Mouse (Mus musculus) heart, adult 11 months (tissue): ENCODE measurements around the gene Nrtn.

ENCODE experiments used
- DNase-seq: peaks from one replicate; pipeline ENCODE4 v3.0.0; 2022

Gene Nrtn

DNA sequence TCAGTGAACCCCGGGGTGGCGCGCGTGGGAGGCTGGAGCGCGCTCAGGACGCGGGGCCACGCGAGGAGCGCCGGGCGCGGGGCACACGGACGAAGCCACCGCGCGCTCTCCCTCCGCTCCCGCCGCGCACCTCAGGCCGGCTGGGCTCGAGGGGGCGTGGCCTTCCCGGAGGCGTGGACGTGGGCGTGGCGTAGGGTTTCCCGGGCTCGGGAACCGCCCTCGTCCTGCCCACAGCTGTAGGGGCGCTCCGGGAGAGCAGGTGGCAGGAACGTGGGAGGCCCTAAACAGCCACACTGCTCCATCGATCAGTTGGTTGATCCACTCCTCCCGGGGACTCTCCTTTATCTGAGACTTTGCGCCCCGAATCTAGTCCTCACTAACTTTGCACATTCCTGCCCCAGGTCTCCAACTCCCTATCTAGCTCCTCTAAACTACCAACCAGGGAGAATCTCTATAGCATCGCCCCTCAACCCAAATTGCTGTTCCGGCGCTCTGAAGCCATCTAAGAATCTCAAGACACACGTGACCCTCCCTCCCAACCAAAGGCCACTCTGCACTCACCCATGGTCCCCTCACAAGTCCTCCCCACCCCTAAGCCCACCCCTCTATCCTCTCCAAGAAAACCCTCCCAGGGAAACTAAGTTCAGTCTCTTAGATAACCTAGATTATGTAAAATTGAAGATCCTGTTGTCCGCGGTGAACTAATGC, at the start of gene Nrtn:
Nrtn (minus strand) TSS at position 115 of the 708 bp plus-strand sequence.
- DNase-seq = peak; percentile 98

DNA sequence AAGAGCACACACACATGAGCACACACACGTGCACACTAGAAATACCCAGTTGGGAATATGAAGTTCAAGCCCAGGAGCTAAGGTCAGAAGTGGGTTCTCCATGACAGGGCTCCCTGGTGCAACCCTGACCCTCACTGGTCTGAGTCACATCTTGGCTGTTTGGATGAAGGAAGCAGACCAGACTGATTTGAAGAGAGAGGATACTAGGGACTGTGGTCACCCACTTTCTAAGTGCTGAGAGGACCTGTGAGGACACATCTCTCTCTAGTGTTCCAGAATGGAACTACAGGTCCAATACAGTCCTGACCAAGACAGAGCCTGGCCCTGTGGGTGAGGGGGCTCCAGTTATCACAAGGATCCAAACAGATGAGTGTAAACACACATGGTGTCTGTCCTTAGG, 48.5 kb upstream of the Nrtn start:
- no peak for DNase-seq

DNA sequence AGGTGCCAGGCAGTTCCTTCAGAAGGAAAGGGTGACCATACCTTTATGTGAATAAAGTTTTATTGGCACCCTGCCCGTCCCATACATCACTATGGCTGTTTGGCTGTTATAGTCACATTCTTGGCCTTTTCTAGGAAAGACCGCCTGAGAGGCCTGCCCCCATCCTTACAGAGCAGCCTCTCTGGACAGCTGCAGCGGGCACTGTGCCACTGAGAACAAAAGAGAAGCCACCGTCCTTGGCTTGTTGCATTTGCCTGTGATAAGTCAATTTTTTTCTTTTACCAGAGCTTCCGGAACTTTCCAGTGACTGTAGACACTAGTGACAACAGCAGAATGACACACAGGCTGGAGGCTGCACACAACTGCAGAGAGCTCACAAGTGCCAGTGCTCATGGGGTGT, 47.6 kb upstream of the Nrtn start:
- no peak for DNase-seq

DNA sequence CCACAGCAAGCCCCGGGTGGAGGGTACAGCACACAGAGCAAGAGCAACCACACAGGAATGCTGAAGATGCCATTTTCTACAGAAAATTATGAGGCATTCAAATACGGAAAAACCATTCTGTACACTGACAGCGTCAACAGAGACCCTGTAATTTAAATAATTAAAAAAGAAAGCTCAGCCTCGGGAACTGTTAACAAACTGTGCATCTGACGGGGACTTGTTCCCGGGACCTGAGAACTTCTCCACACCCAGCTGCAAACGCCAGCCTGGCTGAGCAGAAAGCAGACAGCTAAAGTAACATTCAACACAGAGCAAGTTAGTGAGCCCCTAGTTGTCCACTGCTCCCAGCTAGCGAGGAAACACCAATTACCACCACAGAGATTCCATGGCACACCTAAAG, 44.7 kb upstream of the Nrtn start:
- no peak for DNase-seq

DNA sequence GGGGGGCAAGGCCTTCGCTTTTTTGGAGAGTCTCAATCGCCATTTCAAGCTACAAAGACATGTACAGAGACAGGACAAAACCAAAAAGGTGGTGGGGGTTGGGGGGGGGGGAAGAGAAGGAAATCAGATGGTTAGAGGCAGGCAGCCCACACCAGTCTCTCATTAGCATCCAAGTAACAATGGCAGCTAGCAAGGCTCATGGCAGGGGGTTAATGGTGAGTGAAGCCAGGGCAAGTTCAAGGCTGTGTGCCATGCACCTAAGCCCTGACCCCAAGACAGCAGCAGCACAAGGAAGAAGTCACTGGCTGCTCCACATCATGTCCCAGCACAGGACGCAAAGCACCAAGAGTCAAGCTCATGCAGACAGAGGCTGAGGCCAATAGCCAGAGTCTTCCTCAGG, 41.9 kb upstream of the Nrtn start:
- DNase-seq = no peak

DNA sequence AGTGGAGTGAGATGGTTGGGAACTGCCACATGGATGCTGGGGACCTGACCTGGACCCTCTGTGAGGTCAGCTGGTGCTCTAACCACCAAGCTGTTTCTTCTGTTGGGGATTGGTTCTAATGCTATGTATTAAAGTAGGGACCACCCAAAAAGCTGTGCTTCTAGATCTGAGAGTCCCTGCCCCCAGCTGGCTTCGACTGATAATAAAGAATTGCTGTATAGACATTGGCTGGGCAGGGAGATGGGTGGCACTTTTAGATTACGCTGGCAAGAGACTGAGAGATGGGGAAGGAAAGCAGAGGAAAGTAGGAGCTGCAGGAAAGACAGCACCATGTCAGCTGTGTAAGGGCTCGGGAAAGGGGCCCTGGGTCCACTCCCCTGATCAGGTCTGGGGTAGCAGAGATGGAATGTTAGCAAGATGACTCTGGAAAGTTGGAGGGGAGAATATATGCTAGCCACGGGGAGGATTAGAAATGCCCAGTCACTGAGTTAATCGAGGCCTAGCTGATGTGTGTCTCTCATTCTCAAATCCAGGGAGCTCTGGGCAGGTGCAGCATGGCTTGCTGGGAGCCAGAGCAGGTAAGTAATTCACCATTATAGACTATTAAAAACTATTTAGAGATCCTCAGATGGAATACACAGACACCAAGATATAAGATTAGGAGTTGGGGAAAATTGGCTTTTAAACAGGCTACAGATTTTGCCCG, 36.4 kb upstream of the Nrtn start:
- DNase-seq = no peak

DNA sequence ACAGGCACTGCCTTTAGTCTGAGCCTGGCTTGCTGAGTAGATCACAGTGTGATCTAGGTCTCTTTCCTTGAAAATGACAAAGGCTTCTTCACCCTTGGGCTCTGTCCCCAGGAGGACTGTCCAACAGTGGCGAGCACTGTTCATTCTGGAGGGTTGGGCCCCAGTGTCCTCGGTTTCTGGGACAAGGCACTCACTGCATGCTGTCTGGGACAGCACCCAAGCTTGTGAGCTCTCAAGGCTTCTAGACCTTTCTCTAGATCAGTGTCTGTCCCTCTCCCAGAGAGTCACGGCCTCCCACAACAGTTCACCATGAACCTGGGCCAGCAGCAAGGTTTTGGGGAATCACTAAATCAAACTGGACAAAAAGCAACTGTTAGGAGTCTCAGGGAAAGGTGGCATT, 35.3 kb upstream of the Nrtn start:
- no peak for DNase-seq

DNA sequence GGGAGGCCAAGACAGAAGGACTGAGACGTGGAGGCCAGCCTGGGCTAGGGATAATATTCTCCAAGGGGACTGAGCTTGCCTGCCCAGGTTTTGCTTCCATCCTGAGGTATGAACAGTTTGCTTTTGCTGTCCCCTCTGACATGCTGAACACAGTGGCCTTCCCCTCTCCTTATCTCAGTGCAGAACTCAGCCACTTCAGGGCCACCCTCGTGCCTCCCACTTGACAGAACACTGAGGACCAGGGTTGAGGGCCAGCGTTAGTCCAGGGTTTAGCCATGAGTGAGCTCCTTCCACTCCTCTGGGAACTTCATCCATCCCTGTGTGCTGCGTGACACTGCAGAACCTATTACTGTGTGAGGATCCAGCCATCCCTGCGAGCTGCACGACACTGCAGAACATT, 32.0 kb upstream of the Nrtn start:
- no peak for DNase-seq

DNA sequence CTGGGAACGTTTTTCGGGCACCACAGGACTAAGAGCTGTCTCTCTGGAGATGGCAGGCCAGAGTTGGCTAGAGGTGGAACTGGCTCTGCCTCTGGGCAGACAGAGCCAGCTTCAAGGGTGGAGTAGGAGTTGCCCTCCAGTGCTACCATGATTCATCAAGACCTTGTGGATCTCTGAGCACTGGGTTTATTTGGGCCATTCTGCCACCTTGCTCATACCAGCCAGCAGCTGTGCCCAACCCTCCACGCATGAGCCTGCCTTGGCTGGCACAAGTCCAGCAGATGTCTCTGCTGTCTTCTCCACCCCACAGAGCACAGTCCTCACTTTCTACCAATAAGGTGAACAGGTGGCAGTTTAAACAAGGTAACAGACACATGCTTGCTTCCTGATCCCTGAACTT, 31.6 kb upstream of the Nrtn start:
- DNase-seq = no peak

DNA sequence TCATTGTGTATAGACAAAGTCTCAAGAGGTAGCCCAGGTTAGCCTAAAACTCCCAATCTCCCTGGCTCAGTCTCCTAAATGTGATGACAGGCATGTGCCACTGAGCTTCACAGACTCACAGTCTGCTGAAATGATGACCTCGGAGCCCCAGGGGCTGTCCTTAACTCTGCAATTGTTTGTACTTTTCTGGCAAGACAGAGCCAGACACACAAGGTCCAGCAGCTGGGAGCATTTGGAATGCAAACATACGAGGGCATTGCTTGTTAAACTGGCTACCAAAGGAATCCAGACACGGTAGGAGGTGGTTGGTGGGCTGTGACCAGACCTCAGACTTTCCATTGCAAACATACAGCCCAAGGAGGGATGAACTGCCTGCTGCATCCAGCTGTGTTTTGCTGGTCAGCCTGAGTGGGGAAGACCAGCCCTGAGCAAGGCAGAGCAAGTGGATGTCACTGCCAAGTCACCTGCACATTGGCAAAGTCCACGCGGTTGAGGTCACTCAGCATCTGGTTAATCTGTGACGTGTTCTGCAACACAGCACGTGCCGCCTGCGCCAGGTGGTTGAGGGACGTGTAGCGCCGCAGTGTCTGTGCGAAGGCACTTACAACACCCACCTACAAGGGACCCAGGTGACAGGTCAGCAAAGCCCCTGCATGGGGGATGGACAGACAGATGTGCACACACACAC, 23.1 kb upstream of the Nrtn start:
- DNase-seq = no peak

DNA sequence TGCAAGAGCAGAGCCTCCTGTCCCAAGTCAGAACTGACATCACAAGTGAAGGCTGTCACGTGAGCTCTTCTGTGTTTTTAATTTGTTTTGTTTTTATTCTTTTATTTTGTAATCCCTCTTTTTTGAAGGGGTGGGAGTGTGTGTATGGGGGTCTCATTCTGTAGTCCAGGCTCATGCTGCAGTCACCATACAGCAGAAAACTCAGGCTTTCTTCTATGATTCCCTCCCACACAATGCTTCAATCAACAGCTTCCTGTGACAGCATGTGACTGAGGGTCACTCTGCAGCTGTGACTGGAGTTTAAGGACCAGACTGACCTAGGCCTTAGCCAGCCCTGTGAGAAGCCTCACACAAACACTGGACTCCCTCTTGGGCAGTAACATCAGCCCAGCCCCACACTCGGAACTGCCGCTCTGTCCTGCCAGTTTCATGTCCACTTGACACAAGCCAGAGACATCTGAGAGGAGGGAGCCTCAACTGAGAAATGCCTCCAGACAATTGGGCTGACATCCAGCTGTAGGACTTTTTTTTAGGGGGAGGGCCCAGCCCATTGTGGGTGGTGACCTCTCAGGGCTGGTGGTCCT, 21.5 kb upstream of the Nrtn start:
- DNase-seq = peak; percentile 95

DNA sequence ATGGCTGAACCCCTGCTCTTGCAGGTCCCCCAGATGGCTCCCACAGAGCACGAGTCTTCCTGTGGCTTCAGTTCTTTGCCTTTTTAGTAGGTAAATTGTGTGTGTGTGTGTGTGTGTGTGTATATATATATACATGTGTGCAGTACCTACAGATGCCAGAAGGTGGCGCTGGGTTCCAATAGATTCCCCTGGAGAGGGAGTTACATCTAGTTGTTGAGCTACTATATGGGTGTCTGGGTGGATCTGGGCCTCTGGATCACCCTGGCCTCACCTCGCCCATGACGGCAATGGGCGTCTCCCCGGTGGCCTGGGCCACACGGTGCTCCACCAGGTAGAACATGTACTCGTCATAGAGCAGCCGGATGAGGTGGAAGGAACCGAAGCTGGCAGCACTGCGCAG, 20.2 kb upstream of the Nrtn start:
- DNase-seq = no peak

DNA sequence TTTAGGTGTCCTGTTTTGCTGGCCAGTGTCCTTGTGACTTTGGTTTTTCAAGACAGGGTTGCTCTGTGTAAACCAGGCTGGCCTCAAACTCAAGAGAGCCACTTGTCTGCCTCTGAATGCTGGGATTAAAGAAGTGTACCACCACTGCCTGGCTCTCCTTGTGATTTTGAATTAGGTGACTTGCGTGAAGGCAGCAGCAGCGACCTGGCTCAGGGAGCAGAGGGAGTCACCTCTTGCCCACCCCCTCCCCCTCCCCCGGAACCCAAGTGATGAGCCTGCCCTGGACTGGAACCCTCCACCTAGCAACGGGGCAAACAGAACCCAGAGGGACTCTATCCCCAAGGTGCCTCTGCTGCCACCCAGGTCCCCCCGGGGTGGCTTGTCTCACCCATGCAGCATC, 12.6 kb upstream of the Nrtn start, which contains the start of gene Prr22:
Prr22 (plus strand) TSS at position 301 of the 400 bp plus-strand sequence.
- no peak for DNase-seq

DNA sequence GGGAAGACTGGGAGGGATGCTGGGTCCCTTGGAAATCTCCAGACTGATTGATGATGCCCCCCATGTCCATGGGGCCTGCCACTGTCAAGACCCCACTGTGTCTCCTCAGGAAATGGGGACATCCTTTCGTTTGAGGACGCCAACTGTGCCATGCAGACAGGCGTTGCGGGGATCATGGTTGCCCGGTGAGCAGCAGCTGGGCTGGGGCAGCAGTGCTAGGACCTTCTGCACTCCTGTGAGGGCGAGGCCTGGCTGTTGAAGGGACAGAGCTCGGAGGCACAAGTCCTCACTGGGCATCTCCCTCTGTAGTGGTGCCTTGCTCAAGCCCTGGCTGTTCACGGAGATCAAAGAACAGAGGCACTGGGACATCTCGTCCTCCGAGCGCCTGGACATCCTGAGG, 11.6 kb upstream of the Nrtn start:
- DNase-seq = peak; percentile 90

DNA sequence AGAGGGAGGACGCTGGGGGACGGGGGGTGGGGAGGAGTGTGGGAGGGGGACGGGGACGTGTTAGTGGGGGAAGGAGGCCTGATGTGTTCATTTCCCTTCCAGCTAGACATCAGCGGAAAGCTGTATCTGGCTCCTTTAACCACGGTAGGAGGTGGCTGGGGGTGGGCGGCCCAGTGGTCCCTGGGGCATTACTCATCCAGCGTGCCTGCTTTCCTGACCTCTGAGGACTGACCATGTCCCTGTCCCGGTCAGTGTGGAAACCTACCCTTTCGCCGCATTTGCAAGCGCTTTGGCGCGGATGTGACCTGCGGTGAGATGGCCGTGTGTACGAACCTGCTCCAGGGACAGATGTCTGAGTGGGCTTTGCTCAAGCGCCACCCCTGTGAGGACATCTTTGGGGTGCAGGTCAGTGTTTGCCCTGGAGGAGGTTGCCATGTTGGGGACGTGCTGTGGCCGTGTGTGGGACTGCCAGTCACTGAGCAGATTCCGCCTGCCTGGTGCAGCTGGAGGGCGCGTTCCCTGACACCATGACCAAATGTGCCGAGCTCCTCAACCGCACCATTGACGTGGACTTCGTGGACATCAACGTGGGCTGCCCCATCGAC, 10.3 kb upstream of the Nrtn start:
- peak; percentile 93 for DNase-seq

DNA sequence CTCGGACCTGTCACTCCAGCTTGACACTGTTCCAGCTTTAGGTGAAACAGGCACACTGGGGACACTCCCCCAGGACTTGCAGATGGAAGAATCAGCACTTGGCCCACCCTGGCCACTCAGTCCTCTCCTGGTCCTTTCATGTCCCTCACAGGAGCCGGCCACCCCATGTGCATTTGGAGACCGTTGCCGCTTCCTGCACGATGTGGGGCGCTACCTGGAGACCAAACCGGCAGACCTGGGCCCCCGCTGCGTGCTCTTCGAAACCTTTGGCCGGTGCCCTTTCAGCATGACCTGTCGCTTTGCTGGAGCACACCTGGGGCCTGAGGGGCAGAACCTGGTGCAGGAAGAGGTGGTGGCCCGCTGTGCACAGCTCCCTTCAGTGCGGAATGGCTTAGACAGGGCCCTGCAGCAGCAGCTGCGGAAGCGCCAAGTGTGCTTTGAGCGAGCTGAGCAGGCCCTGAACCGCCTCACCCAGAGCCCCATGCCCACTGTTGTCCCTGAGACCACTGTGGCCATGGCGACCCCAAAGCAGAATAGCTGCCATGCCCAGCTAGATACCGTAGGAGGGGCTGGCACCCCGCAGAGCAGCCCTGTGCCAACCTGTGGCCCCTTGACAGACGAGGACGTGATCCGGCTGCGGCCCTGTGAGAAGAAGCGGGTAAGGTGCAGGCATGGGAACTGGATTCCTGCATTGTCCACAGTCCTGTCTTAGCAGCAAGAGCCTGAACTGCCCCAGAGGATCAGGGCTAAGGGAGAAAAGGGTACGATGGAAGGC, 9.5 kb upstream of the Nrtn start:
- peak; percentile 94 for DNase-seq

DNA sequence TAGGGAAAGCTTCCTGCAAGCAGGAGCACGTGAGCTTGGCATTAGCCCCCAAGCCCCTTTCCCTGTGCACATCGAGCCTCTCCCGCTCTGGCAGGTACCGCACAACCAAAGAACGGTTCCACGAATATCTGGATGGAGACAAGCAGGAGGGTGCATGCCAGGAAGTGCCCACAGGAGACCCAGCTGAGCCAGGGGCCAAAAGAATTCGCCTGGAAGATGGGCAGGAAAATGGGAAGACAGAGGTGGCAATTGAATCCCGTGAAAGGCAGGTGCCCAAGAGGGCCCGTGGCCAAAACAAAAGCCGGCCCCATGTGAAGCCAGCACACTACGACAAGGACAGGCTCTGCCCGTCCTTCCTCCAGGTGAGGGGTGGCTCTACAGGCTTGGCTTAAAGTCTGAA, 8.1 kb upstream of the Nrtn start:
- no peak for DNase-seq

DNA sequence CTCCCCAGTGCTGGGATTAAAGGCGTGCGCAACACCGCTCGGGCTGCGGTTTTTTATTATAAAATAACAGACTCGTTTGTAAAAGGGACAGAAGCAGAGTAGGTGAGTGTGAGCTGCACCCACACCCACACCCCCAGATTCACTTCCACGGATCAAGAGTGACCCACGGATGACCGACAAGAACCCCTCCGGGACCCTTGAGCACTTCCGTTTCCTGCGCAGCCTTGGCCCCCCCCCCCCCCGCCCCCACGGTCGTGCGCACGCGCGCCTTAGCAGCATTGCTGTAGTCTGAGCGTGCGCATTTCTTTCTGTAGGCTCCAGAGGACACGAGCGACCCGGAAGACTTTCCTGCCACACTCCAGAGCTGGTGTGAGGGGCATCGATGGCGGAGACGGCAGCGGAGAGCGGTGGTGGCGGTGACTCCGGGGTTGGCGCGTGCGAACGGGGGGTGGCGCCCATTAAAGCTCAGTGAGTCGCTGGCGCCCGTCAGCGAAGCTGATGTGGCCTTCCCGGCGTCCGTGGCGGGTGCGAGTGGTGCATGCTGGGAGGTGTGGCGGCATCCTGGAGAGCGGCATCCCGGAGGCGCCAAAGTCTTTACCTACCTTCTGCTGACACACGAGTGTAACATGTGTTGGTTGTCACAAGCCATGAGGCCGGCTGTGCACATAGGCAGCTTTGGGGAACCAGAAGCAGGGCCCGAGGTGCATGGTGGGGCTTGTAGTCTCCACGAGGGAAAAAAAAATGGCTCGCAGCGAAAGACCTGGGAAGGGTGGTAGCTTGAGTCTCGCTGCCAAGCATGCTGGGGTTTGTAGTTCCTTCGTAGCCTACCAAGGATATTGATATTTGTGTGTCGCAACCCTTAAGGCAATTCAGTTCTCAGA, 7.4 kb upstream of the Nrtn start, which contains the start of gene Dus3l:
Dus3l (plus strand) TSS at position 284 of the 881 bp plus-strand sequence.
- DNase-seq = peak; percentile 99

DNA sequence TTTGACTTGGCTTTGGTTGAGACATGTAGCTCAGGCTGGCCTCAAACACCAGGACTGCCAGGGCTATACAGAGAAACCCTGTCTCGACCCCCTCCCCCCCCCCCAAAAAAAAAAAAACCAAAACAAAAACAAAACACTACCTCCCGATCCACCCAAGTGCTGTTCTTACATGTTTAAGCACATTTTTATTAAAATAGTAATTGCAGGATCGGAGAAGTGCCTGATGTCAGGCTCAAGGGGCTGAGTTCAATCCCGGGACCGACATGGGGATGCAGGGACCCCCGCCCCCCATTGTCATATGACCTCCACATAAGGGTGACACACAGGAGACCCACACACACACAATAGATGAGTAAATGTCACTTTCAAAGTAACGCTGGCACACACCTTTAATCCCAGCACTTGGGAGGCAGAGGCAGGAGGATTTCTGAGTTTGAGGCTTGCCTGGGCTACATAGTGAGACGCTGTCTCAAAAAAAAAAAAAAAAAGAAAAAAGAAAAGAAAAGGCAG, 6.5 kb upstream of the Nrtn start:
- peak; percentile 91 for DNase-seq

DNA sequence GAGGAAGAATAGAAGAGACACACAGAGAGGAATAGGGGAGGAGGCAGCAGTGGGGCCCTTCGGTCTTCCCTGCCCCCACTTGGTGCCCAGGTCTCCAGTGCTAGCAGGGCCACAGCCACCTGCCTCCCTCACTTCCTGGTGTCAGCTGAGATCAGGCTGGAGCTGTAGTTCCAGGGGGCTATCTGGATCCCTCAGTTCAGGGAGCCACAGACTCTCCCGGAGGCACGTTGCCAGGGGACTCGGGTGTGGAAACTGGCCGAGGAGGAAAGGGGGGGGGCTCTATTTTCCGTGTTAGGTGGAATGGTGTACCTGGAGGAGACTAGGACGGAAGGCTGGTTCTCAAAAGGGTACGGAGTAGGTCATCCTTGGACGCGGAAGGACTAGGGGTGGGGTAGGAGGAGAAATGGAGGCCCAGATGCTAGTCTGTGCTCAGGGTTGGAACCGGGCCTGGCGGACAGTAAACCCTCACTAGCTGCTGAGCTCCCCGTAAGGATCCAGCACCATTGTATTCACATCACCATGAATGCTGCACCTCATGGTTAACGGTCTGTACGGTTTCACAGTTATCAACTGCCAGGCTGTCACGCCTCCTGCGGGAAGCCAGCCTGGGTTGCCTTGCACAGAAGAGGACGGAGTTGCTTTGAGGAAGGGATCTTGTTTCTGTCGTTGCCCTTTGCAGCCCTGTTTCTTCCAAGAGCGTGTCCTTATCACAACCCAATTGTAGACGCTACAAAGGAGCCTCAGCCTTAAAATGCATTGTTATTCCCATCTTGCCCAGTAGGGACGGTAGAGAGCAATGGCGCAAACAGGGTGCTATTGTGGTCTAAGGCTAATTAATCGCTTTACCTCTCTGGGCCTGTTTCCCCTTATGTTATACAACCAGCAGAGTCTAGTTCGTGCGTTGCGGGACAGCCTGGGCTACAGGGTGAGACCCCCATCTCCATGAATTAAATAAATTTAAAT, 5.7 kb upstream of the Nrtn start:
- DNase-seq = peak; percentile 96
